Mouse (Mus musculus) gastrocnemius, postnatal 4 days (tissue): ENCODE measurements at regions not wholly inside any gene's neighbourhood (a gene's known extent, or its start where the extent isn't known, plus 50 kb on each side); places are given as distances from the start of the nearest gene placed in this dataset.

Experiments
- DNase-seq, 2 experiments: peaks; one replicate each; pipeline ENCODE4 v3.0.0; 2021 to 2022; ENCODE audit warnings: low spot score in 2 of 2, mixed read lengths in 2 of 2

DNA sequence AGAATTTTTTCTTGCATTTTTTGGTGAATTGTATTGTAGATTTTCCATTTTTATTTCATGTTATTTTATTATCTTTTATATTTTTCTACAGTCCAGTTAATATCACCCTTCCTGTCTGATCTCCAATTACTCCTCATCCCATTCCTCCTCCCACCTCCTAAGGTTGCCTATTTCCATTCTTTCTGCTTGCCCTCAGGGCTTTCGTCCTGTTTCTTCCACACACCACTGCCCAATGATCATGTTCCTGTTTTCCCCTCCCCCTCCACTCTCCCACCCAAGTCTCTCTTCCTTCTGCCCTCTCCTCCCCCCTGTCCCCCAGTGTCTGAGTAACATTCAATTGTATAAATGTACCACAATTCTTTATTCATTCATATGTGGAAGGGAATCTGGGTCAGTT lies 573.6 kb upstream of the Ptprd start:
- DNase-seq: no peak

DNA sequence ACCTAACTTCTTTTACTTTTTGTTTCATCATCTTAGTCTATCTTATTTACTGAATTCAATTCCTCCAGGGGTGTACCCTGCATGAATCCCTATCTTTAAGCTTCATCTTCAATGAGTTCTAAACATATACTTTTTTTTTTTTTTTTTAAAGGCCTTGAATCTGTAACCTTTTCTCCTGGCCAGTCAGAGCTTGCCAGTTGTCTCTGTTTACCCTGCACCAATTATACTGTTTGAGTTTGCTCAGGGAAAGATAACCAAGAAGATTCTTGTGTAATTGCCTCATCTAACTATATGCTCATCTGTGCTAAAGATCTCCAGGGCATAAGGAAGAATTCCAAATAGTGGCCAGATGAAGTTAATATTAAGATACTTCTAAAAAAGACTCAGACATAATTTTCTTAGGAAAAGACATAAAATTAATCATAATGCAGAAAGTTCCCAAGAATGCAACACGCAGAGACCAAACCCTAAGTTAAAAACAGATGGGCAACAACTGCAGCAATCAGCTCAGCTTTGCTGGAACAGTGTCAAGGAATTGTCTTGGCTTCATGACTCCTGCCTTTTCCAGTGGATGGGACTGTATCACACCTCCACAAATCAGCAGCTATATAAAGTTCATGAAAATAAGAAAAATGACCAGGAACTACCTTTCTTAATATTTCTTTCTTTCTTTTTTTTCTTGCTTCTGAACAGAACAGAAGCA lies 573.1 kb upstream of the Ptprd start:
- DNase-seq: peak in 1 of 2 experiments; percentile 9

DNA sequence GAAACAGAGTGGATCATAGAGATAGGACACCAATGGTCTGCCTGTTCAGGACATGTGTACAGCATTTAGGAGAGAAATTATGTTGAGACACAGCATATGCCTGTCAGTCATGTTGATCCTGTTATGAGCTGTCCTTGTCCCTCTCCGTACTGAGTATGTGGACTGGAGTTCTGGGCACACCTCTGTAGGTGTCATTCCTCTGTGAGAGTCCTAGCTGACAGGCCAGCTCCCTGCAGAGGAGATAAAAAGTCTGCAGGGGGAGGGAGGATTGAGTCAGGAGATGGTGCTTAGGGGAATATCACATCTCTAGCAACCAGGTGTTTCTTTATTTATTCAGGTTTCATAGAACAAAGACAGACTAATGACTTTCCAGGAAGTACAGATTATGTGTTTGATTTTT lies 572.3 kb upstream of the Ptprd start:
- DNase-seq: no peak

DNA sequence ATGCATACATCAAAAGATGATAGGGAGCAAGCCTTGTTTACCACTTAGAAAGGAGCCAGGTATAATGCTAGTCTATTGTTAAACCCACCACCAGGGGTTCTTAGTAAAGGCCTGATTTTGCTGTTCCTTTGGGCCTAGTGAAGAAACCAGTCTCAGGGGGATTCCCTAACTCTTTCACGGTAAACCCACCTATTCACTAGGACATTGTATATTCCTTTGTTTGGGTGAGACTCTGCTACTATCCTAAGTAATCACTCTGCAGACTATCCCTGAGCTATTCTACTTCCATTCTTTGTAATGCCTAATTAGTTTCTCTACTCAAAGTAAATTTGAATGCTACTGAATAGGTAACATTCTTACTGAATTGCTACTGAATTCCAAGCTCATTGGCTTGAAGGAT lies 571.0 kb upstream of the Ptprd start:
- no peak for DNase-seq

DNA sequence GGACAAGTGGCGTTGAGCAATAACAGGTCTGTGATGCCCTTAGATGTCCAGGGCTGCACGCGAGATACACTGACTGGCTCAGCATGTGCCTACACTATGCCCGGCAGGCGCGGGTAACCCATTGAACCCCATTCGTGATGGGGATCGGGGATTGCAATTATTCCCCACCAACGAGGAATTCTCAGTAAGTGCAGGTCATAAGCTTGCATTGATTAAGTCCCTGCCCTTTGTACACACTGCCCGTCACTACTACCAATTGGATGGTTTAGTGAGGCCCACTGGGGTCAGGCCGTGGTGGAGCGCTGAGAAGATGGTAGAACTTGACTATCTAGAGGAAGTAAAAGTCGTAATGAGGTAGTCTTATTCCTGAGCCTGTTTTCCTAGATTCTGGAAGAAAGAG lies 562.1 kb upstream of the Ptprd start:
- no peak for DNase-seq

DNA sequence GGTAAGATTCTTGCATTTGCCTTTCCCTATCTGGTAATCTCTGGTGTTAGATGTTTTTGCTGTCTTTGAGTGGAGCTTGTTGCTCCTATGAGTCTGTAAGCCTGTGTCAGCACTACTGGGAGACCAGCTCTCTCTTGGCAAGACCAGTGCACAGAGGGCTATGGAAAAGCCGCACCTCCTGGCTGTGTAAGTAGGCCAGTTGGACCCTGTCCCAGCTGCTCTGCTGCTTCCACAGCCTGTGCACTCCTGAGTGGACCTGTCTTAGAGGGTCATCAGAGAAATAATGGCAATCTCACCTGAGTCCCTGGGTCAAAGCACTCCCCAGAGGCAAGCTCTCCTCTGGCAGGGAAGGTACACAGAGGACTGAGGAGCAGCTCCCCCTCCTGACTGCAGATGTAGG lies 524.3 kb upstream of the Ptprd start:
- no peak for DNase-seq
